Mouse (Mus musculus) ES-Bruce4 (cell line): ENCODE measurements around the gene Ip6k1.

Experiments
- EP300 ChIP-seq: IDR thresholded peaks from 2 replicates; pipeline ENCODE4 v1.6.1; 2011; ENCODE audit warnings: low read depth, low read length; ENCODE audit not compliant: insufficient read depth
- POLR2A ChIP-seq: IDR thresholded peaks from one replicate; pipeline ENCODE4 v1.8.1; 2011; ENCODE audit warnings: low read length; ENCODE audit not compliant: insufficient read depth

GRCm38 (mm10) chr9:107959896-107960295, 42.4 kb upstream of the Ip6k1 start:
- TF ChIP-seq POLR2A (no peak), EP300 (no peak)
